Mouse (Mus musculus): ENCODE measurements at regions not wholly inside any gene's neighbourhood (a gene's known extent, or its start where the extent isn't known, plus 50 kb on each side); places are given as distances from the start of the nearest gene placed in this dataset.

GRCm38 (mm10) chr6:123930951-123931350 is 77.7 kb upstream of the Vmn2r25 start:
- DNase-seq: peak; percentile 37 to 76

- DNase-seq: no peak
These were observed 84.7 kb upstream of the Vmn2r25 start for GRCm38 (mm10) chr6:123937930-123938329.

GRCm38 (mm10) chr6:123961321-123961720 is 63.0 kb upstream of the Vmn2r26 start:
- DNase-seq: no peak

DNA sequence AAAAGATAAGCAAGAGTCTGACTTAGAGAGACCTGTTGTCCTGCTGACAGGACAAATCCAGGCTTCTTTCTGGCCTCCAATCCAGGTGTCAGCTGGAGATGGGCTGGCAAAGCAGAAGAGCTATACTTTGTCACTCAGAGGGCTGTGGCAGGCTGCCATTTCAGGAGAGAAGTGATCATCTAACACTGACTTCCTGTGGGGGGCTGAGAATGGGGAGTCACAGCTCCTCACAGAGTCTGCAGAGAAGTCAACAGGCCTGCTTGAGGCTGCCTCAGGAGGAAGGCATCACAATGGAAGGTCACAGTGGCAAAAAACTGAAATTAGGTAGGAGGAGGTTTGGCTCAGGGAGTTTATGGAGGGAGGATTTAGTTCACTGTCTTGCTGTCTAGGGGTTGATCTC is 53.2 kb upstream of the Vmn2r26 start:
- DNase-seq: no peak
